Mouse (Mus musculus) megakaryocyte, embryonic 14.5 days (primary cell): ENCODE results near the gene Svep1.

Experiments used
- FLI1 ChIP-seq: IDR thresholded peaks from 2 replicates; pipeline ENCODE4 v1.6.1; 2012; ENCODE audit warnings: low read length, inconsistent platforms, mixed read lengths
- GATA1 ChIP-seq: IDR thresholded peaks from 3 replicates; pipeline ENCODE4 v1.6.1; 2012; ENCODE audit warnings: mixed read lengths, low read length, inconsistent platforms, borderline replicate concordance

GRCm38 (mm10) chr4:58050746-58051145, 155.9 kb downstream of the Svep1 start:
- TF ChIP-seq GATA1 = no peak
- no peak for TF ChIP-seq FLI1
